Mouse (Mus musculus) neural tube, embryonic 15.5 days (tissue): ENCODE data around the gene Gng3. TPM values are rescaled to one million over a fixed set of nuclear protein-coding genes. Genes with fewer than 3 reads are reported as not detected.
"Not testable (repeated sequence)": the region's sequence is repeated elsewhere in the genome, so short reads cannot be mapped to it uniquely, and the experiment has no call there.

Source experiments
- ATAC-seq: fragments of 200-750 bp; cut with Nextera tagmentation; 2 replicates; pipeline ENCODE4 v1.8.0; 2017; ENCODE audit warnings: mild to moderate bottlenecking, moderate TSS enrichment, moderate library complexity; ENCODE audit not compliant: low FRiP score
- H3K27ac ChIP-seq: fragments of 300-500 bp; sonication (generic); replicated peaks from 2 replicates; pipeline ENCODE4 v1.5.1; 2015; ENCODE audit warnings: mild to moderate bottlenecking, inconsistent platforms
- H3K27me3 ChIP-seq: fragments of 300-500 bp; sonication (generic); replicated peaks from 2 replicates; pipeline ENCODE4 v1.6.1; 2015; ENCODE audit warnings: inconsistent platforms
- H3K36me3 ChIP-seq: fragments of 300-500 bp; sonication (generic); 2 replicates; pipeline ENCODE4 v1.6.1; 2015; ENCODE audit warnings: inconsistent platforms
- H3K4me1 ChIP-seq: fragments of 300-500 bp; sonication (generic); 2 replicates; pipeline ENCODE4 v1.6.1; 2015; ENCODE audit warnings: inconsistent platforms
- H3K4me2 ChIP-seq: fragments of 300-500 bp; sonication (generic); 2 replicates; pipeline ENCODE4 v1.6.1; 2015; ENCODE audit warnings: inconsistent platforms, mild to moderate bottlenecking, moderate library complexity
- H3K4me3 ChIP-seq: fragments of 300-500 bp; sonication (generic); replicated peaks from 2 replicates; pipeline ENCODE4 v1.5.1; 2015; ENCODE audit warnings: mild to moderate bottlenecking, inconsistent platforms
- H3K9ac ChIP-seq: fragments of 300-500 bp; sonication (generic); replicated peaks from 2 replicates; pipeline ENCODE4 v1.6.1; 2015; ENCODE audit warnings: mild to moderate bottlenecking, inconsistent platforms
- H3K9me3 ChIP-seq: fragments of 300-500 bp; sonication (generic); replicated peaks from 2 replicates; pipeline ENCODE4 v1.6.1; 2016; ENCODE audit warnings: inconsistent platforms
- WGBS: fragments of 180-500 bp; shearing (Covaris S2); methylation state at CpG from one replicate; pipeline ENCODE4 v1.1.7; 2015; ENCODE audit warnings: mixed read lengths; 5-methylcytosine and 5-hydroxymethylcytosine counted together
- polyA plus RNA-seq: library from polyadenylated mRNA; unstranded; fragments of >200 nt; fragmentation: Nextera tagmentation; extraction: Ambion mirVana; gene quantifications from 2 replicates; pipeline ENCODE4 v1.2.1, GENCODE M21; 2015

Gene Gng3
- polyA plus RNA-seq, 1 experiment from 2014 or later, result 512 TPM

- Histone ChIP-seq H3K9me3 (no peaks in the 10 kb centered on the region), H3K27me3 (no peaks in the 10 kb centered on the region), H3K4me3 (peak overlapping the region; percentile 86), H3K4me1 (peaks cover 20% of the 10 kb centered on the region), H3K27ac (peak overlapping the region; percentile 84), H3K36me3 (peaks cover 27% of the 10 kb centered on the region), H3K9ac (peak overlapping the region; percentile 98), H3K4me2 (peak overlapping the region; percentile 96)
- WGBS, result 52% methylated on average over 9 of the region's 9 CpGs
- peak; percentile 36 for ATAC-seq
These were observed 31.8 kb upstream of the Gng3 start for GRCm38 (mm10) chr19:8870838-8871237.

GRCm38 (mm10) chr19:8870381-8870780 is 31.4 kb upstream of the Gng3 start:
- H3K4me3 ChIP-seq, H3K27ac ChIP-seq, H3K9ac ChIP-seq, ATAC-seq, H3K27me3 ChIP-seq, H3K9me3 ChIP-seq: not testable (repeated sequence)
- H3K36me3 ChIP-seq, result peaks cover 22% of the 10 kb centered on the region
- peaks cover 20% of the 10 kb centered on the region for H3K4me1 ChIP-seq
- WGBS, result 81% methylated on average over 3 of the region's 3 CpGs
- H3K4me2 ChIP-seq, result peak overlapping the region; percentile 96; the same call in 1 of the 2 replicates

- Histone ChIP-seq H3K4me1 (no peaks in the 10 kb centered on the region), H3K9me3 (no peaks in the 10 kb centered on the region), H3K27ac (no peak overlapping the region), H3K9ac (no peak overlapping the region), H3K4me2 (no peak overlapping the region), H3K27me3 (no peaks in the 10 kb centered on the region), H3K4me3 (no peak overlapping the region), H3K36me3 (no peaks in the 10 kb centered on the region)
- WGBS, result 86% methylated on average over 6 of the region's 6 CpGs
- no peak for ATAC-seq
These were observed 25.3 kb upstream of the Gng3 start for GRCm38 (mm10) chr19:8864265-8864664.

GRCm38 (mm10) chr19:8859018-8859417 is 20.0 kb upstream of the Gng3 start:
- no peak overlapping the region for H3K27ac ChIP-seq
- H3K4me1 ChIP-seq, result no peaks in the 10 kb centered on the region
- no peak overlapping the region for H3K4me3 ChIP-seq
- H3K9ac ChIP-seq, result no peak overlapping the region
- no peak overlapping the region for H3K4me2 ChIP-seq
- ATAC-seq, result no peak
- no peaks in the 10 kb centered on the region for H3K27me3 ChIP-seq
- H3K9me3 ChIP-seq, result no peaks in the 10 kb centered on the region
- 28% methylated on average over 1 of the region's 1 CpGs for WGBS
- no peaks in the 10 kb centered on the region for H3K36me3 ChIP-seq

- ATAC-seq, result no peak
- Histone ChIP-seq H3K4me2 (no peak overlapping the region), H3K9me3 (no peaks in the 10 kb centered on the region), H3K36me3 (no peaks in the 10 kb centered on the region), H3K4me3 (no peak overlapping the region), H3K4me1 (no peaks in the 10 kb centered on the region), H3K27me3 (no peaks in the 10 kb centered on the region), H3K27ac (no peak overlapping the region), H3K9ac (no peak overlapping the region)
- 60% methylated on average over 4 of the region's 4 CpGs for WGBS
These were observed 18.7 kb upstream of the Gng3 start for GRCm38 (mm10) chr19:8857689-8858088.

GRCm38 (mm10) chr19:8853117-8853516 is 14.1 kb upstream of the Gng3 start:
- no peak overlapping the region for H3K9ac ChIP-seq
- no peaks in the 10 kb centered on the region for H3K27me3 ChIP-seq

GRCm38 (mm10) chr19:8852236-8852928 is 13.4 kb upstream of the Gng3 start:
- WGBS, result 58% methylated on average over 10 of the region's 10 CpGs
- H3K9ac ChIP-seq, result no peak overlapping the region

More at GRCm38 (mm10) chr19:8853117-8853516, 14.1 kb upstream of the Gng3 start:
- no peak for ATAC-seq
- no peak overlapping the region for H3K27ac ChIP-seq
- 88% methylated on average over 3 of the region's 3 CpGs for WGBS
- no peak overlapping the region for H3K4me2 ChIP-seq
- no peaks in the 10 kb centered on the region for H3K9me3 ChIP-seq
- H3K4me1 ChIP-seq, result 0 out of 2 replicates have a peak, but pooled peaks cover 7% of the 10 kb centered on the region
- H3K36me3 ChIP-seq, result peaks cover 11% of the 10 kb centered on the region
- H3K4me3 ChIP-seq, result no peak overlapping the region

GRCm38 (mm10) chr19:8851639-8852038 is 12.6 kb upstream of the Gng3 start:
- Histone ChIP-seq H3K4me1 (0 out of 2 replicates have a peak, but pooled peaks cover 7% of the 10 kb centered on the region), H3K27ac (no peak overlapping the region)

More at GRCm38 (mm10) chr19:8852236-8852928, 13.4 kb upstream of the Gng3 start:
- H3K4me3 ChIP-seq, result no peak overlapping the region
- H3K9me3 ChIP-seq, result no peaks in the 10 kb centered on the region
- no peak for ATAC-seq
- H3K36me3 ChIP-seq, result peaks cover 17% of the 10 kb centered on the region
- no peaks in the 10 kb centered on the region for H3K27me3 ChIP-seq
- H3K4me1 ChIP-seq, result 0 out of 2 replicates have a peak, but pooled peaks cover 7% of the 10 kb centered on the region
- no peak overlapping the region for H3K4me2 ChIP-seq
- no peak overlapping the region for H3K27ac ChIP-seq

GRCm38 (mm10) chr19:8850402-8850901 is 11.5 kb upstream of the Gng3 start, which contains the start of gene Lrrn4cl:
Gene Lrrn4cl, plus strand, starts transcription at chr19:8850768.
- H3K27ac ChIP-seq, result peak within 1 kb of the TSS; percentile 28; the same call in 1 of the 2 replicates

More at GRCm38 (mm10) chr19:8851639-8852038, 12.6 kb upstream of the Gng3 start:
- Histone ChIP-seq H3K4me2 (no peak overlapping the region), H3K9me3 (no peaks in the 10 kb centered on the region), H3K27me3 (no peaks in the 10 kb centered on the region), H3K36me3 (peaks cover 24% of the 10 kb centered on the region), H3K9ac (no peak overlapping the region), H3K4me3 (no peak overlapping the region)
- ATAC-seq, result no peak
- WGBS, result 51% methylated on average over 7 of the region's 7 CpGs

GRCm38 (mm10) chr19:8848356-8848755 is 9.4 kb upstream of the Gng3 start:
- Histone ChIP-seq H3K4me1 (peaks cover 18% of the 10 kb centered on the region; the same call in 1 of the 2 replicates), H3K27ac (no peak overlapping the region), H3K9ac (no peak overlapping the region), H3K4me3 (no peak overlapping the region), H3K9me3 (no peaks in the 10 kb centered on the region), H3K27me3 (no peaks in the 10 kb centered on the region), H3K36me3 (peaks cover 37% of the 10 kb centered on the region), H3K4me2 (no peak overlapping the region)
- 87% methylated on average over 5 of the region's 5 CpGs for WGBS
- ATAC-seq, result no peak

More at GRCm38 (mm10) chr19:8850402-8850901, 11.5 kb upstream of the Gng3 start, which contains the start of gene Lrrn4cl:
- no peaks in the 10 kb centered on the region for H3K9me3 ChIP-seq
- peak; percentile 48; the same call in 1 of the 2 replicates for ATAC-seq
- 38% methylated on average over 7 of the region's 7 CpGs for WGBS
- H3K4me1 ChIP-seq, result 0 out of 2 replicates have a peak, but pooled peaks cover 7% of the 10 kb centered on the region
- H3K4me2 ChIP-seq, result peak within 1 kb of the TSS; percentile 20; the same call in 1 of the 2 replicates
- peaks cover 36% of the 10 kb centered on the region for H3K36me3 ChIP-seq
- no peaks in the 10 kb centered on the region for H3K27me3 ChIP-seq
- no peak within 1 kb of the TSS for H3K9ac ChIP-seq
- H3K4me3 ChIP-seq, result no peak within 1 kb of the TSS

- H3K9ac ChIP-seq, result no peak overlapping the region
- H3K36me3 ChIP-seq, result peaks cover 47% of the 10 kb centered on the region
- H3K4me2 ChIP-seq, result no peak overlapping the region
- ATAC-seq, result no peak
- no peak overlapping the region for H3K27ac ChIP-seq
- no peaks in the 10 kb centered on the region for H3K9me3 ChIP-seq
- H3K27me3 ChIP-seq, result no peaks in the 10 kb centered on the region
- WGBS, result 54% methylated on average over 5 of the region's 5 CpGs
- no peak overlapping the region for H3K4me3 ChIP-seq
- H3K4me1 ChIP-seq, result peaks cover 38% of the 10 kb centered on the region
These were observed 5.6 kb upstream of the Gng3 start for GRCm38 (mm10) chr19:8844371-8845129.
